Comparison of ENCODE assay signal across 8 mouse cellular contexts in the genomic region with DNA sequence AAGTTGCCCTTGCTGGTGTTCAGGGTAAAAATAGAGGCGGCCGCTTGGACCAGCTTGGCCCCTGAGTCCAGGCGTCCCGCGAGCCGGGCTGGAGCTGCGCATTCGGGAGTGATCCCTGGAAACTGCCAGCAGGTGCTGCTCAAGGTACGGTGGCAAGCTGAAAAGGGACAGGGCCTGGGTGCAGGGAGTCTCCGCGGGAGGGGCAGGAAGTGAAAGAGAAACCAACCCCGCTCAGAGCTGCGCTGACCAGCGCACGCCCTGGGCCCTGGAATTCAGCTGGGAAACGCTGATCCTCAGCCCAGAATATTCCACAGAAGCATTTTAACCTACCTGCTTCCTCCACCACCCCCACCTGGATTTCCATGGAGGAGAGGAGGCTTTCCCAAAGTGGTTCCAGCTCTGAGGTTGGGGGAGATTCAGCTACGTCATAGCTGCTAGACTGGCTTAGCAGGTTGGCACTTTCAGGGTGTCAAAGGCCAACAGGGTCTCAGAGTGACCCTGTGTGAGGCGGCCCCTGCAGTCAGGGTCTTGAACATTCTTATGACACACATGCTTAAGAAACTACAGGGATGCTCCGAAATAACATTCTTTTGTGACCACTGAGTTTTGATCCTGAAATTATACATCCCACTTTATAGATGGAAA. TPM values are rescaled to one million over a fixed set of nuclear protein-coding genes. Genes with fewer than 3 reads are reported as not detected.
DNase-seq lines count a peak whose midpoint lies in the region; ATAC-seq and TF ChIP-seq lines count a peak whose summit lies in the region.

No protein-coding gene starts in this region.

- DNase-seq in B cell, adult 2 months, result peak; percentile 67
- DNase-seq in adrenal gland, postnatal 4 days (ENCODE audit: low spot score in 2 of 2), result peak; percentile 51 to 63
- peak; percentile 55 to 60 for DNase-seq in natural killer cell, adult 2 months (ENCODE audit: low spot score in 2 of 2)

- H3K27me3 ChIP-seq in heart, embryonic 13.5 days (replicated peaks), result peaks cover 10% of the 10 kb centered on the region; the same call in 1 of the 2 replicates
- H3K27me3 ChIP-seq in kidney, embryonic 16.5 days (ENCODE audit: insufficient read depth, low read length), result peaks cover 30% of the 10 kb centered on the region
- H3K27me3 ChIP-seq in liver, embryonic 15.5 days, result peaks cover 29% of the 10 kb centered on the region
- no peaks in the 10 kb centered on the region for H3K27me3 ChIP-seq in stomach, embryonic 16.5 days (ENCODE audit: control insufficient read depth, insufficient read depth, low read length)

- no peaks in the 10 kb centered on the region for H3K9me3 ChIP-seq in heart, embryonic 13.5 days
- no peaks in the 10 kb centered on the region for H3K9me3 ChIP-seq in kidney, embryonic 16.5 days (ENCODE audit: low read length)
- H3K9me3 ChIP-seq in liver, embryonic 15.5 days (replicated peaks), result no peaks in the 10 kb centered on the region
- H3K9me3 ChIP-seq in stomach, embryonic 16.5 days (replicated peaks; ENCODE audit: control insufficient read depth, low read length), result no peaks in the 10 kb centered on the region

- peak; percentile 84 for TF ChIP-seq CTCF in embryonic fibroblast, embryonic 13.5 days (IDR thresholded peaks at IDR 0.05; ENCODE audit: borderline replicate concordance, insufficient read depth, low read length)

- H3K4me2 ChIP-seq in heart, embryonic 13.5 days, result peak overlapping the region; percentile 87
- H3K4me2 ChIP-seq in kidney, embryonic 16.5 days (replicated peaks; ENCODE audit: low read depth, low read length), result peak overlapping the region; percentile 77
- H3K4me2 ChIP-seq in liver, embryonic 15.5 days, result peak overlapping the region; percentile 65
- H3K4me2 ChIP-seq in stomach, embryonic 16.5 days (ENCODE audit: low read depth, low read length), result peak overlapping the region; percentile 89

- peaks cover 4% of the 10 kb centered on the region for H3K4me1 ChIP-seq in embryonic fibroblast, embryonic 13.5 days (ENCODE audit: control insufficient read depth, insufficient read depth, low read length)
- H3K4me1 ChIP-seq in heart, embryonic 13.5 days, result peaks cover 17% of the 10 kb centered on the region
- H3K4me1 ChIP-seq in kidney, embryonic 16.5 days (ENCODE audit: insufficient read depth, low read length), result peaks cover 4% of the 10 kb centered on the region
- no peaks in the 10 kb centered on the region for H3K4me1 ChIP-seq in liver, embryonic 15.5 days (replicated peaks)
- 0 out of 2 replicates have a peak, but pooled peaks cover 6% of the 10 kb centered on the region for H3K4me1 ChIP-seq in stomach, embryonic 16.5 days (ENCODE audit: control insufficient read depth, insufficient read depth, low read length)

- ATAC-seq in heart, embryonic 13.5 days (ENCODE audit: extremely low read depth, insufficient number of reproducible peaks, low FRiP score, low TSS enrichment), result peak; percentile 84
- peak; percentile 96 for ATAC-seq in kidney, embryonic 16.5 days (ENCODE audit: low FRiP score, low TSS enrichment)
- peak; percentile 75 for ATAC-seq in liver, embryonic 15.5 days (ENCODE audit: insufficient read depth)
- ATAC-seq in stomach, embryonic 16.5 days (ENCODE audit: insufficient read depth, low FRiP score), result peak; percentile 94

- TF ChIP-seq POLR2A in embryonic fibroblast, embryonic 13.5 days (IDR thresholded peaks at IDR 0.05; ENCODE audit: low read depth, low read length), result no peak; the same call in 1 of the 2 replicates

- peak overlapping the region; percentile 86 for H3K27ac ChIP-seq in embryonic fibroblast, embryonic 13.5 days (ENCODE audit: insufficient read depth, low read length)
- peak overlapping the region; percentile 76 for H3K27ac ChIP-seq in heart, embryonic 13.5 days (replicated peaks)
- no peak overlapping the region for H3K27ac ChIP-seq in kidney, embryonic 16.5 days (ENCODE audit: low read length)
- peak overlapping the region; percentile 45; the same call in 1 of the 2 replicates for H3K27ac ChIP-seq in liver, embryonic 15.5 days (replicated peaks)
- H3K27ac ChIP-seq in stomach, embryonic 16.5 days (ENCODE audit: low read length), result peak overlapping the region; percentile 43; the same call in 1 of the 2 replicates

- WGBS in heart, embryonic 13.5 days, result 5% methylated on average over 19 of the region's 19 CpGs
- 6% methylated on average over 19 of the region's 19 CpGs for WGBS in kidney, embryonic 16.5 days
- WGBS in liver, embryonic 15.5 days (ENCODE audit: insufficient replicate concordance), result 5% methylated on average over 19 of the region's 19 CpGs
- WGBS in stomach, embryonic 16.5 days, result 8% methylated on average over 19 of the region's 19 CpGs

- peak overlapping the region; percentile 85 for H3K9ac ChIP-seq in heart, embryonic 13.5 days
- H3K9ac ChIP-seq in kidney, embryonic 16.5 days (replicated peaks; ENCODE audit: low read length), result peak overlapping the region; percentile 54
- H3K9ac ChIP-seq in liver, embryonic 15.5 days, result peak overlapping the region; percentile 39; the same call in 1 of the 2 replicates
- peak overlapping the region; percentile 74 for H3K9ac ChIP-seq in stomach, embryonic 16.5 days (ENCODE audit: low read length)

- peak overlapping the region; percentile 43 for H3K4me3 ChIP-seq in embryonic fibroblast, embryonic 13.5 days (ENCODE audit: insufficient read depth, low read length)
- H3K4me3 ChIP-seq in heart, embryonic 13.5 days, result peak overlapping the region; percentile 64
- peak overlapping the region; percentile 47 for H3K4me3 ChIP-seq in kidney, embryonic 16.5 days (ENCODE audit: low read length)
- H3K4me3 ChIP-seq in liver, embryonic 15.5 days (replicated peaks), result peak overlapping the region; percentile 50
- H3K4me3 ChIP-seq in stomach, embryonic 16.5 days (replicated peaks; ENCODE audit: low read length), result peak overlapping the region; percentile 53

- no peaks in the 10 kb centered on the region for H3K36me3 ChIP-seq in heart, embryonic 13.5 days
- no peaks in the 10 kb centered on the region for H3K36me3 ChIP-seq in kidney, embryonic 16.5 days (ENCODE audit: insufficient read depth, low read length)
- no peaks in the 10 kb centered on the region for H3K36me3 ChIP-seq in liver, embryonic 15.5 days (replicated peaks)
- H3K36me3 ChIP-seq in stomach, embryonic 16.5 days (ENCODE audit: control insufficient read depth, insufficient read depth, low read length), result no peaks in the 10 kb centered on the region

RNA-seq across cellular contexts. Expression of a gene that starts 0.7 kb away (rescaled TPM):
- total RNA-seq in adrenal gland, postnatal 4 days (2021), result 1 to 10 TPM; 3.8 to 6.7 TPM
- polyA plus RNA-seq in embryonic fibroblast, embryonic 13.5 days (2011; ENCODE audit: insufficient read length, low read depth, missing spikeins), result 105 and 296 TPM in 2 replicates
- 13.3 and 15.4 TPM in 2 replicates for polyA plus RNA-seq in heart, embryonic 13.5 days (2015; fragmentation: Nextera tagmentation; extraction: Ambion mirVana)
- polyA plus RNA-seq in kidney, embryonic 16.5 days (2015; fragmentation: Nextera tagmentation; extraction: Ambion mirVana), result 1.0 and 2.5 TPM in 2 replicates
- 2.3 and 3.2 TPM in 2 replicates for polyA plus RNA-seq in liver, embryonic 15.5 days (2015; fragmentation: Nextera tagmentation; extraction: Ambion mirVana)
- polyA plus RNA-seq in stomach, embryonic 16.5 days (2015; fragmentation: Nextera tagmentation; extraction: Ambion mirVana), result 4.2 and 4.6 TPM in 2 replicates
